Mouse (Mus musculus): Measurements from ENCODE around the gene Kat6b. TPM values are rescaled to one million over a fixed set of nuclear protein-coding genes. Genes with fewer than 3 reads are reported as not detected.

Gene Kat6b
- total and polyA plus RNA-seq, 3 experiments = 2.3 to 10.9 (median 8.0) TPM

DNA sequence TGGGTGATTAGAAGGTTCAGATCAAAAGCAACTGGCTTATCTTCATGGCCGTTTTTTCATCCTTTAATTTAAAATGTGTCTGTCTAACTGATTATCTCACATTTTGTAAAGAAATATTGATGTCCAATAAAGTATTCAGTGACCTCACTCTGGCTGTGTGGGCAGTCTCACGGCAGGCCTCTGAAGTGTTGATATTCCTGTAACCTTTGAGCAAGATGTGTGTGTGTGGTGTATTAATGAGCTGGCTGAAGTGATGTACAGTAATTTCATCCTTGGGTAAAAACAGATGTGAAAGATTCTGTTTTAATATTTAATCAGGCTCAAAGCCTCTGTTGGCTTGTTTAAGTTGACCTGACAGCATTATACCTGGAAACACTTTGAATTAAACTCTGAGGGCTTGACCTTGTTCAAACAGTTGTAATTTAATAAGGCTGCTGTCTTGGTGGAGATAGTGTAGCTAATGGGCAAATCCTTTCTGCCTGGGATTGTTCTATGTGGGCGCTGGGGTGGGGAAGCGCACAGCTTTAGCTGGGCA is 82.4 kb downstream of the Kat6b start:
- H3K4me1 ChIP-seq (ENCODE audit: control insufficient read depth in 1 of 2, insufficient read depth in 2 of 2) = peaks cover 0 to 34% of the 10 kb centered on the region in 2 experiments; a peak in 2 of 4 replicates
- no peak overlapping the region for H3K4me2 ChIP-seq (ENCODE audit: insufficient read depth, low read depth, poor library complexity, severe bottlenecking)
- no peak overlapping the region for H3K9ac ChIP-seq (ENCODE audit: insufficient read depth, low read depth)
- in situ Hi-C loops (cut with MboI; ENCODE audit: low pct_ligation_motif_present, low pct_unique_long_range_greater_than_20kb, low sequenced_read_pairs) (no loop called here), dilution Hi-C loops (cut with MboI; ENCODE audit: extremely low pct_ligation_motif_present, extremely low pct_unique_long_range_greater_than_20kb, low sequenced_read_pairs) (no loop called here)
- H3K27me3 ChIP-seq (replicated peaks) = no peaks in the 10 kb centered on the region
- no peak for DNase-seq (ENCODE audit: extremely low read depth)
- H3K9me3 ChIP-seq (replicated peaks; ENCODE audit: low read length) = no peaks in the 10 kb centered on the region
- TF ChIP-seq MEF2A (IDR thresholded peaks at IDR 0.05; ENCODE audit: borderline replicate concordance, low read depth, low read length) = no peak
- no peak for TF ChIP-seq NRF1 (IDR thresholded peaks at IDR 0.05; ENCODE audit: low read depth, low read length)
- no peak for TF ChIP-seq ZC3H11A (IDR thresholded peaks at IDR 0.05; ENCODE audit: low read depth, low read length)
- TF ChIP-seq USF1 (IDR thresholded peaks at IDR 0.05; ENCODE audit: low read depth, low read length) = no peak
- no peak for TF ChIP-seq EP300 (IDR thresholded peaks at IDR 0.05; ENCODE audit: low read length)
- TF ChIP-seq CHD1 (IDR thresholded peaks at IDR 0.05; ENCODE audit: low read depth, low read length) = no peak
- no peak for TF ChIP-seq POLR2AphosphoS2 (IDR thresholded peaks at IDR 0.05; ENCODE audit: low read depth, low read length)
- no peak for TF ChIP-seq UBTF (IDR thresholded peaks at IDR 0.05; ENCODE audit: low read depth, low read length)
- TF ChIP-seq HCFC1 (IDR thresholded peaks at IDR 0.05; ENCODE audit: low read depth, low read length) = no peak
- no peak for TF ChIP-seq IRF4 (IDR thresholded peaks at IDR 0.05; ENCODE audit: low read depth, low read length)
- no peak for TF ChIP-seq E2F4 (IDR thresholded peaks at IDR 0.05; ENCODE audit: insufficient replicate concordance, low read depth, low read length)
- no peak for TF ChIP-seq MAX (IDR thresholded peaks at IDR 0.05; ENCODE audit: low read length)
- no peak for TF ChIP-seq MXI1 (IDR thresholded peaks at IDR 0.05; ENCODE audit: low read depth, low read length)
- no peak for TF ChIP-seq JUN (IDR thresholded peaks at IDR 0.05; ENCODE audit: insufficient read depth, low read depth, low read length)
- TF ChIP-seq PAX5 (IDR thresholded peaks at IDR 0.05; ENCODE audit: low read length) = no peak
- TF ChIP-seq POLR2A (IDR thresholded peaks at IDR 0.05; ENCODE audit: low read depth, low read length) = no peak
- H3K4me3 ChIP-seq (replicated peaks in 1 of 3; ENCODE audit: low read depth in 2 of 3, low read length in 2 of 3, poor library complexity in 1 of 3) = no peak overlapping the region
- peaks cover 0 to 8% of the 10 kb centered on the region in 2 experiments for H3K36me3 ChIP-seq (replicated peaks in 1 of 2; ENCODE audit: control insufficient read depth in 1 of 2, insufficient read depth in 1 of 2, low read length in 1 of 2)
- no peaks in the 10 kb centered on the region; the same call in 1 of the 2 replicates for H3K79me2 ChIP-seq (replicated peaks; ENCODE audit: control insufficient read depth, extremely low read depth, insufficient read depth, poor library complexity, severe bottlenecking)
- H3K27ac ChIP-seq (ENCODE audit: insufficient read depth, low read depth) = no peak overlapping the region

DNA sequence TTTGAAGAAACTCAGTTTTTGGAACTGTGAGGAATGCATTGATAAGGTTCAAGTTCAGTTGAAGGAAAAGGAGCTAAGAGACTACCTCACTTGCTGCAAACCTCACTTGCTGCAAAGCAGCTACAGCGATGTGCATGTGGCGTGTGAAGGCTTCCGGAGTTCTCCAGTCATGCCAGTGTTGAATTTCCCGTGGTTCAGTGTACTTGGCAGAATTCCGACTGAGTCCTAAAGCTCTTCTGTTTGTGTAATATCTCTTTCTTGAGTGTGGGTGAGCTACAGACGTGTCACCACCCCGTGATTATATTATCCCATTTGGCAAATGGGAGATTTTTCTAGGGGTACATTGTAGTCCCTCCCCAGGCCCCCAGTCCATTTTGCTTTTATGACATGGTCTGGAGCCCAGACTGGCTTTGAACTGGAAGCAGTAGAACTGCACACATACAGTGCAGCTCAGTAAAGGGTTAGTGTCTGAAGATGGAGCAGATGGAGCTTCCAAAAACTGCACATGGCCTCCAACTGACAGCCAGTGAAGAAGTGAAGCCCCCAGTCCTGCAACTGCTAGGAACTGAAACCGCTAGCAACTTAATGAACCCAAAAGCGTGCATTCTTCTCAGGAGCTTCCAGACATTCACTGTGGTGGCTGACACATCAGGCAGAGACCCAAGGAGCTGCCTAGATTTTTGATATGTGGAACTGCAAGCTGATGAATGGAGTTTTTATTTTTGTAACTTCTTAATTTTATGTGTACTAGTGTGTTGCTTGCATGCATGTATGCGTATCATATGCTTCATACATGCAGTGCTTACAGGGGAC is 84.5 kb downstream of the Kat6b start:
- dilution Hi-C loops (cut with MboI; ENCODE audit: extremely low pct_ligation_motif_present, extremely low pct_unique_long_range_greater_than_20kb, low sequenced_read_pairs) (no loop called here), in situ Hi-C loops (cut with MboI; ENCODE audit: low pct_ligation_motif_present, low pct_unique_long_range_greater_than_20kb, low sequenced_read_pairs) (no loop called here)
- Histone ChIP-seq H3K36me3 (replicated peaks in 1 of 2; ENCODE audit: control insufficient read depth in 1 of 2, insufficient read depth in 1 of 2, low read length in 1 of 2) (peaks cover 0 to 6% of the 10 kb centered on the region in 2 experiments), H3K79me2 (replicated peaks; ENCODE audit: control insufficient read depth, extremely low read depth, insufficient read depth, poor library complexity, severe bottlenecking) (no peaks in the 10 kb centered on the region; the same call in 1 of the 2 replicates), H3K27ac (ENCODE audit: insufficient read depth, low read depth) (no peak overlapping the region), H3K9me3 (replicated peaks; ENCODE audit: low read length) (no peaks in the 10 kb centered on the region), H3K4me2 (ENCODE audit: insufficient read depth, low read depth, poor library complexity, severe bottlenecking) (no peak overlapping the region), H3K9ac (ENCODE audit: insufficient read depth, low read depth) (no peak overlapping the region), H3K4me3 (replicated peaks in 1 of 3; ENCODE audit: low read depth in 2 of 3, low read length in 2 of 3, poor library complexity in 1 of 3) (no peak overlapping the region), H3K4me1 (ENCODE audit: control insufficient read depth in 1 of 2, insufficient read depth in 2 of 2) (peaks cover 0 to 26% of the 10 kb centered on the region in 2 experiments; a peak in 2 of 4 replicates), H3K27me3 (replicated peaks) (no peaks in the 10 kb centered on the region)
- DNase-seq (ENCODE audit: extremely low read depth) = no peak
- TF ChIP-seq TBP (conservative IDR thresholded peaks at IDR 0.05; ENCODE audit: low read depth, low read length) = no peak
- no peak for TF ChIP-seq ELF1 (IDR thresholded peaks at IDR 0.05; ENCODE audit: low read depth, low read length)
- no peak for TF ChIP-seq NRF1 (IDR thresholded peaks at IDR 0.05; ENCODE audit: low read depth, low read length)
- TF ChIP-seq MYC (IDR thresholded peaks at IDR 0.05; ENCODE audit: low read depth, low read length) = no peak
- no peak for TF ChIP-seq RAD21 (IDR thresholded peaks at IDR 0.05; ENCODE audit: low read depth, low read length)
- no peak for TF ChIP-seq BHLHE40 (IDR thresholded peaks at IDR 0.05; ENCODE audit: low read depth, low read length)
- TF ChIP-seq CHD2 (IDR thresholded peaks at IDR 0.05; ENCODE audit: low read length) = no peak
- TF ChIP-seq POLR2AphosphoS2 (IDR thresholded peaks at IDR 0.05; ENCODE audit: low read depth, low read length) = no peak
- TF ChIP-seq MEF2A (IDR thresholded peaks at IDR 0.05; ENCODE audit: borderline replicate concordance, low read depth, low read length) = no peak
- TF ChIP-seq PAX5 (IDR thresholded peaks at IDR 0.05; ENCODE audit: low read length) = no peak
- no peak for TF ChIP-seq MAFK (IDR thresholded peaks at IDR 0.05; ENCODE audit: insufficient replicate concordance, low read length)
- no peak for TF ChIP-seq KAT2A (IDR thresholded peaks at IDR 0.05; ENCODE audit: insufficient replicate concordance, low read length)

Data from CH12.LX (cell line).